In the genomic region with DNA sequence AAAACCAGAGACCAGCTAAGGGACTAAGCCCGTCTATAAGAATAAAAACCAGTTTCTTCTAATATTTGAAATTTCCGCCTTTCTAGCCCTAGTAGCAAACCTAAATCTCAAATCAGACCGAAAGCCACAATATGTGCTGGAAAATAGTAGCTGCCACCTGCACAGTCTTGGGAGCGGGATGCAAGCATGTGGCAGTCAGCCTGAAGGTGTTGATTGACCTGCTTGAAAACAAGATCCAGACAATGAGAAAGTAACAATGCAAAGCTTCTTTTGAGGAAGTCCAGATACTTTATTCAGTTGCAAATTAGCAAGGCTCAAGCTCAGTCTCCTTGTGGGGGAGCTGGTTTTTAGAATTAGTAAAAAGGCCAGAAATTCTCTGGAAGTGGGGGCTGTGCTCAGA, we compare ENCODE assay signal across 13 mouse cellular contexts. TPM values are rescaled to one million over a fixed set of nuclear protein-coding genes. Genes with fewer than 3 reads are reported as not detected.
"Had no signal": no experiment of that assay in that cellular context is flagged by ENCODE, and none has a peak within 500 bp of the region (broad histone marks: within the 10 kb centered on the region; RNA-seq: fewer than 3 reads in every experiment).

No protein-coding gene starts in this region.

RNA-seq across cellular contexts. Expression of a gene that starts 9.8 kb away (rescaled TPM):
- total RNA-seq: neutrophil, adult 5-6 weeks had no signal
- polyA plus RNA-seq: neural tube, embryonic 13.5 days; neural tube, embryonic 14.5 days; neural tube, embryonic 15.5 days; small intestine, adult 2 months; spleen, adult 2 months; stomach, embryonic 14.5 days; stomach, embryonic 15.5 days; stomach, embryonic 16.5 days; stomach, postnatal 0 days; thymus, adult 2 months; thymus, postnatal 0 days; urinary bladder, adult 2 months had no signal

RNA-seq across cellular contexts. Expression of a gene that starts 33.9 kb away (rescaled TPM):
- total RNA-seq: neutrophil, adult 5-6 weeks had no signal
